Mouse (Mus musculus): ENCODE data around the gene Slc12a8.

DNA sequence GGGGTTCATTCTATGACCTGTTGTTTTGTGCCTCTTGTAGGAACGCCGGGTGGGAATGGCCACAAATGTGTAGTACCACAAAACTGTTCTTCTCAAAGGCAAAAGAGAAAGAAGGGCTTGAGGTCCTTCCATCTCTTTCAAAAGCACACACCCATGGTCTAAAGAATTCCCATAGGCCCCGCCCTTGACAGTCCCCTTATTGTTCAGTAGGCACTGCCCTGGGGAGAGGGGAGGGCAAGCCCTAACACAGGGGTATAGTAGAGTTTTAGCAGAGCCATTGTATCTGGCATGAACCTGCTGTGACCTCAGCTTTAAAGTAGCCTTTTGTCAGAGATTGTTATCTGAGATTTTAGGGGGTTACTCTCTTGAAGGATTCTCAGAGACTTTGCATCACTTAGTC lies 98.9 kb downstream of the Slc12a8 start:
- TF ChIP-seq EP300 (IDR thresholded peaks at IDR 0.05; ENCODE audit: low read depth) (no peak), CTCF (IDR thresholded peaks at IDR 0.05; ENCODE audit: low read depth) (no peak)

Measured in heart, postnatal 0 days (tissue).